Mouse (Mus musculus): ENCODE measurements around the gene Sox5.

GRCm38 (mm10) chr6:143833182-143833558, 948.6 kb downstream of the Sox5 start:
- TF ChIP-seq CTCF (IDR thresholded peaks at IDR 0.05; ENCODE audit: extremely low read depth, insufficient read length, insufficient replicate concordance, low read depth, low read length) (no peak), POLR2A (IDR thresholded peaks at IDR 0.05; ENCODE audit: low read depth, low read length) (no peak)

Measured in small intestine, adult 2 months (tissue).